Mouse (Mus musculus): ENCODE data around the gene Pik3cg. TPM values are rescaled to one million over a fixed set of nuclear protein-coding genes. Genes with fewer than 3 reads are reported as not detected.

Pik3cg gene
- total RNA-seq, 2 experiments from 2014 or later: 3.3 to 4.1 TPM

DNA sequence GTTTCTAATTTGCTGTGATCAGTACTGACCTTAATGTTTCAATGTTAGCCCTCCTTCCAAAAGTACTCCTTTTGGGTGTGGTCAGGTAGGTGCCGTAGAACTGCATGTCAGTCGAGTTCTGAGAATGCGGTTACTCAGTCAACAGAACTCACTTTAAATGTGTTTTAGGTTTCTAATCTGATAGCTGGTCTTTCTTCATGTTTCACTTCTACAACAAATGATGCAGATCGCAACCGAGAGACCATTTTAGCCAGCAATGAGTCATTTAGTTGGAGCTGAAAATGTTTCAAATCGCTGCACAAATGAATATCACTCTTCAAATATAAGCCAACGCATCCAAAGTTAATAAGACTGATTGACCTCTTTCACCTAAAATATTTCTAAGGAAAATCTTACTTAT, 6.5 kb downstream of the Pik3cg start:
- DNase-seq (ENCODE audit: low spot score in 2 of 2): no peak

- no peak for DNase-seq (ENCODE audit: low spot score in 2 of 2)
Measured at GRCm38 (mm10) chr12:32201070-32201585, 7.3 kb downstream of the Pik3cg start.

GRCm38 (mm10) chr12:32200387-32201069, 7.9 kb downstream of the Pik3cg start:
- DNase-seq (ENCODE audit: low spot score in 2 of 2): no peak

DNA sequence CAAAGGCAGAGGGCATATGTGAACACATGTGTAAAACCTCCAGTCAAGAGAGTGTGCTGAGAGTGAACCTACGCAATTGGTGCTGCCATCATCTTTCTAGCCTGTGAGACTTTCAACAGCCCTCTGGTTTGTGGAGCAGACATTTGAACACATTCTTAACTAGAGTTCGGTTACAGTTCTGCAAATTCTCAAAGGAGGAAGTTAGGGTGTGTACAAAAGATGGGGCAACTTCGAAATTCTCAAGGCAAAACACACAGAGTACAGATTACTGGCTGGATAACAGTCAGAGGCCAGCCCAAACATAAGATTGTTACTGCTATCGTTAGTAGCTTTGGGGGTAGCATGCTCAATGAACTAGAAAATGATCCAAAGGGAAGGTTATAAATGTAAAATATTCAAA, 9.0 kb downstream of the Pik3cg start:
- no peak for DNase-seq (ENCODE audit: low spot score in 2 of 2)

GRCm38 (mm10) chr12:32198025-32198424, 10.4 kb downstream of the Pik3cg start:
- no peak for DNase-seq (ENCODE audit: low spot score in 2 of 2)

GRCm38 (mm10) chr12:32195000-32195399, 13.5 kb downstream of the Pik3cg start:
- no peak for DNase-seq (ENCODE audit: low spot score in 2 of 2)

DNA sequence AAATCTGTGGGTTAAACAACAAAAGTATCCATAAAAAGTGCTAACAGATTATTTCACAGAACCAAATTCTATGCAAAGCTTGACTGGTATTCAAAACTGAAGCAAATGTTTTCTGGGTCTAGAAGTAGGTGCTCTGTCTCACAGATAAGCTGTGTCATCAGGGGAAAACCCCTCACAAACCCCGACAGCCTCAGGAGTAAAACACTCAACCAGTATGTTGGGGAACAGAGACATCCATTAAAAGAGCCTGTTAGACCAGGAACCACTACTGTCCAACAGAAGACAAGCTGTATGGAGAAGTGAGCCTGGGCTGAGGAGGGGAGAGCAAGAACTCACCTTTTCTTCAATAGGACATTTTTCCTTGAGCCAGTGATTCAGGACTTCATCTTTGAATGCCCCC, 14.1 kb downstream of the Pik3cg start:
- DNase-seq (ENCODE audit: low spot score in 2 of 2): no peak

- no peak for DNase-seq (ENCODE audit: low spot score in 2 of 2)
Measured at GRCm38 (mm10) chr12:32190927-32191326, 17.5 kb downstream of the Pik3cg start.

DNA sequence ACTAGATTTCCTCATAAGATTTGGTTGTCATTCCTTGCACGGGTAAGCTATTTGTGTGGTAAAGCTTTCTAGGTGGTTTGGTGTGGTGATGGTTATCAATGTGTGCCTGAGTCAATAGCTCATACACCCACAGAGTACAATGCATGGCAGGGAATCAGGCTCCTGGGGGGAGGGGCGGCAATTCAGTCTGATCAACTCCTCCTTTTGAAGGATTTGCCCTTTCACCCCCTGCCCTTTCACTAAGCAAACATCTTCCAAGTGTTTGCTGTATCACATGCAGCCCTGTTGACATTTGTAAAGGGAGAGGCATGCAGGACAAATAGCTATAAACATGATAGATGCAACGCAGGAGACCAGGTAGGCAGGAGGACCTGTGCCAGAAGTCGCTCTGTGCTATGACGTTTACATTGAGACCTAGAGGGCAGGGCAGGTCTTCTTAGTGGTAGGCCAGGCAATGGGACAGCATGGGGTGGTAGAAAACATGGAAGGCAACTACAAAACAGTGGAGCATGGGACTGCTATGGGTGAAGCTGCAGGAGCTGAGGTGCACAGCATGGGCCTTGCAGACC, 20.7 kb downstream of the Pik3cg start:
- DNase-seq (ENCODE audit: low spot score in 2 of 2): no peak

DNA sequence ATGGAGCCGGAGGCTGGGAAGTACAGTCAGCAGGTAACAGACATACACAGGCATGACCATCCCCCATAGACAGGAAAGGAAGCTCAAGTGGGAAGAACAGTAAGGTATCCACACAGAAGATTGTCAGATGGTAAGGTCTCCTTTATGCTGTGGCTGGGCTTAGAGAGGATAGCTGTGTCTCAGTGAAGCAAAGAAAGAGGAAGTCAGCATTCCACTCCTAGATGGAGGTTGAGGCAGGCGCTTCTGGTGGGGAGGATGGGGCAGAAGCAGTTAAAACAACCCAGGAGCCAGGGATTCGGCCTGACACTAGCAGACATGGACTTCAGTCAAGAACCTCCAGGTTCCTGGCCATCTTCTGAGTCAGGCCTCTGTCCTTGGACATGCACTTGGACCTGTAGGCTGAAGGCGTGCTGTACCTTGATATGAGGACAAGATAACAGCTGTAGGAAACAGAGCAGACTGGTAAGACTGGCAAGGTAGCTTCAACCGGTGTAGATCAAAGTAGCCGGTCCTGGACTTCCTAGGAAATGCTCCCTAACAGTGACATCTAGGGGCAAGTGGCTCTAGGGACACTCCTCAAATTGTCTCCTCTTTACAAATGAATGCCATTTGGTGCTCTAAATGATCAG, 21.7 kb downstream of the Pik3cg start:
- no peak for DNase-seq (ENCODE audit: low spot score in 2 of 2)

DNA sequence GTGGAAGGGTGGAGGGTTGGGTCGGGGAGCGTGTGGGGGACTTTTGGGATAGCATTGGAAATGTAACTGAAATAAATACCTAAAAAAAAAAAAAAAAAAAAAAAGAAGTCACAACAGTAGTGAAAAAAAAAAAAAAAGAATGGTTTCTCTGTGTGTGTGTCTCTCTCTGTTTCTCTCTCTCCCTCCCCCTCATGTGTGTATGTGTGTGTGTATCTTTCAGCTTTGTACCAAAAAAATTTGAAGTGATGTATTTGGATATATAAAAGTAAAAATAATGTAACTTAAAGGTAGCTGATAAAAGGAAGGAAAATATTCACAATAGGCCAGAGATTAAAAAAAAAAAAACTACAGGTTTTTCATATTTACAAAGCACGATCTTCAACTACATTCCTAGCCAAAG, 23.6 kb downstream of the Pik3cg start:
- DNase-seq (ENCODE audit: low spot score in 2 of 2): no peak

- no peak for DNase-seq (ENCODE audit: low spot score in 2 of 2)
Measured at GRCm38 (mm10) chr12:32183584-32183983, 24.9 kb downstream of the Pik3cg start.

DNA sequence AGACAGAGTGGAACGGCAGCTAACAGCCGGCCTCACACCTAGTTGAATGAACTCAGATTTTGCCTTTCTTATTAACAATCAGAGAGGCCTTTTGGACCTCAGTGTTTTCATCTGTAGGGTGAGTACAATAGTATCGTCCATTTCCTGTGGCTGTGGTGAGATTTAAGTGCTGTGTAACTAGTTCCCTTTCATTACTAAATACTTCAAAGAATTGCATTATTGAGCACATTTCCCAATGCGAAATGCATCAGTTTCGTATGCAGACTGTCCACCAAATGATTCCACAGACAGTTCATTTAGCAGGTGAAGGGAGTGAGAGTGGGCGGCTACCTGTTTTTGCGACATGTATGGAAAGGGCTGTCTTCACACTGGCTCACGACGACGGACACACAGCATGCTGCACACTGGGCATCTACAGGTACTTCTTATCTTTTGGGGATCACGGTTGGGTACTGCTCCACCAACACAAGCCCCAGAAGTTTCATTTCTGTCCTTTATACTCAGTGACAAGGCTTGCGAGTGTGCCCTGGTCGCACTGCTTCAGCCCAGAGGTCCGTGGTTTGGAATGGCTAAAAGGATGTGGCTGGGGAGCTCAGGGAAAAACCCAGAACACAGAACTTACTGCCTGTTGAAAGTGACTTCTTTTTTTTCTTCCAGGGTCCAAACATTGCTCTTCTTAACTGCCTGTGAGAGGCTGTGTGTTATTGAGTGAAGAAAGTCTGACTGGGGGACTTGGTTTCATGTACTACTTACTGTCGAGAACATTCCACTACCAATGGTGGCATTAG, 25.6 kb downstream of the Pik3cg start:
- DNase-seq (ENCODE audit: low spot score in 2 of 2): no peak

- DNase-seq (ENCODE audit: low spot score in 2 of 2): no peak
Measured at GRCm38 (mm10) chr12:32181885-32182284, 26.6 kb downstream of the Pik3cg start.

GRCm38 (mm10) chr12:32174437-32174836, 34.0 kb downstream of the Pik3cg start:
- no peak for DNase-seq (ENCODE audit: low spot score in 2 of 2)

DNA sequence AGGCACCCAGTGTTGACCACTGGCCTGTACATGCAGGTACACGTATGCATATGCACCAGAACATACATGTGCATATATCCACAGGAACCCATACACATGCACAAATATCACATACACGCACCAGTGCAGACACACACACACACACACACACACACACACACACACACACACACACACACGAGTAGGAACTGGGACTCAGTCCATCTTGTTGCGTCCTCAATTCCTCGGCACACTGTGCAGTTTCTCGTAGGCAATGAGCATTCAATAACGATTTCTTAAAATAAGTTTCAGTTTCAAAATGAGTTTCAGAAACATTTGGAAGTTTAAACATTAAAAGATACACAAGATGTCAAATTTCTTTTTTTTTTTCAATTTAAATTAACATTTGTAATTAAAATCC, 35.6 kb downstream of the Pik3cg start:
- DNase-seq (ENCODE audit: low spot score in 2 of 2): no peak

- DNase-seq (ENCODE audit: low spot score in 2 of 2): no peak
Measured at GRCm38 (mm10) chr12:32169164-32169563, 39.3 kb downstream of the Pik3cg start.

- DNase-seq (ENCODE audit: low spot score in 2 of 2): no peak
Measured at GRCm38 (mm10) chr12:32168751-32169150, 39.7 kb downstream of the Pik3cg start.

DNA sequence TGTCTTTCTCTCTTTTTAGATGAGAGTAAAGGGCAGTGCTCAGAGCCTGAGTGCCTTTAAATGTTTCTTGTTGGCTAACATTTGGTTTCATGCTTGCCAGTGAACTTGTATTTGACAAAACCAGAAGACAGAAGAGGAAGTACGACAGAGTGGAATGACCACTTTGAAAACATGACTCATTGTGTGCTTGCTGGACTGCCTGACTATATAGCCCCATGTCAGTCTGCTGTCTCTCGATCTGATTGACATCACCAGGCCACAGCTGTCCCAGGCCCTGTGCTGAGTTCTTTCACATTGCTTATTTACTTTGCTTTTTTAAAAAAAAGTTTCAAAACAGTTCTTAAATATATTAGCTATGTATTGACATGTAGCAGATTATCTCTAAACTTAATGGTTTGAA, 44.8 kb downstream of the Pik3cg start:
- DNase-seq (ENCODE audit: low spot score in 2 of 2): no peak

GRCm38 (mm10) chr12:32158757-32159156, 49.7 kb downstream of the Pik3cg start:
- no peak for DNase-seq (ENCODE audit: low spot score in 2 of 2)

- no peak for DNase-seq (ENCODE audit: low spot score in 2 of 2)
Measured at GRCm38 (mm10) chr12:32146606-32147005, 61.9 kb downstream of the Pik3cg start.

DNA sequence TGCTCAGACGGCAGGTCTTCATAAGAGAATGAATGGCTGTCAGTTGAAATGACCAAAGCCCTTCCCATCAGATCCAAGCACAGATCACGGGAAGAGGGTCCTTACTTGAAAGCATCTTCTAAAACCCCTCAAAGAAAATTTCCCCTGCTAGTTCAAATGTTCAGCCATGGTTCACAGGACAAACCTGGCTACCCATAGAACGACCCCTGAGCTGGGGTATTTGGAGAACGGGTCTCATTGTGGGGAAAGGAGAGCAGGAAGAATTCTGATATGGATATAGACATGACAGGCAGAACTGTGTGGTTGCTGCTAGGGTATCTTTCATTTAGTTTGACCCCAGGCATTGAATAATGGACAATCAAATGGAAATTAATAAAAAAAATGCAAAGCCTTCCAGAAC, 62.8 kb downstream of the Pik3cg start:
- DNase-seq (ENCODE audit: low spot score in 2 of 2): no peak
